Mouse (Mus musculus) A20 (cell line): ENCODE data around the gene Snapc4.

Experiments
- DNase-seq: peaks from one replicate; pipeline ENCODE4 v3.0.0-alpha.2; 2011; ENCODE audit warnings: low read depth, low spot score

Gene Snapc4

DNA sequence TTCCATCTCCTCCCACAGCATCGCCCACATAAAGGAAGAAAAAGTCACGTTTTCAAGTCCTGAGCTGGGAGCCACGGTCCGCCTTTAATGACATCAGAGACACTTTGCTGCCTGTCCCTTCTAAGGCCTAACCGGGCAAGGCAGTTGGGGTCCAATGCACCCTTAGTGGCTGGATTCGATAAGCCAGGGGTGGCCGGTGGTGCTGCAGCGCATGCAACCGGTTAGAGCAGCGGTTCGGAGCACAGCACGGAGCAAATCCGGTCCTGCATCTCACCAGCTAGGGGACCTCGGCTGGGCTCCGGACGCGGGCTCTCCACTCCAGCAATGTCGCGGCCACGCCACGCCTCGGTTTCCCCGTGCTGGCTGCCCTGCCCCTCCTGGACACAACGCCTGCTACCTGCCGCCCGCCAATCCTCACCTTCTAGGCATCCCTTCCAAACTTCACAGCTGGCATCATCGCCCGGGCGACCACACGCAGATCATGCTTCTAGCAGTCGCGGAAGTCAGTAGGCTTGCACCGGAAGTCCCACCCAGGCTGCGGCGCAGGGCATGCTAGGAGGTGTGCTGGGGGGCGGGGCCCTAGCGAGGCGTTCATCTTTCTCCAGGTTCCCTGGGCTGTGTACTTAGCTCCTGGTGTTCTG lies at the start of gene Snapc4:
Gene Snapc4 (minus strand): TSS at position 523 of the 641 bp plus-strand sequence.
- peak; percentile 89 for DNase-seq

DNA sequence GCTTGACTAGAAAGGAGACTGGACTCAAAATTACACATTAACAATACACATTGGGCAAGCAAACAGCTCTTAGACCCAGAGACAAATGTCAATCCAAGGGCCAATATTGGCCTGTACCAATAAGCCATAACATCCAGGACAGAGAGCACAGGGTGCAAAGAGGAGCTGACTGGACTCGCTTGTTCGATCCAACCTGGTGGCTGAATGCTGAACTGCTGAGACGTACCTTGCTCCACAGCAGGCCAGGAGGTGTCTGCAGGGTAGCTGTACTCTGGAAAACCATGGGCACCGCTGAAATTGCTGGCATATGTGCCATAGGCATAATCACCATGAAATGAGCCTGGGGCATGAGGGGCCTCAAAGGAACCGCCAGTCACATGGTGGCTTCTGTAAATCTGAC lies 49.4 kb upstream of the Snapc4 start:
- DNase-seq = no peak

GRCm38 (mm10) chr2:26424541-26424940 lies 44.1 kb upstream of the Snapc4 start:
- DNase-seq = no peak

DNA sequence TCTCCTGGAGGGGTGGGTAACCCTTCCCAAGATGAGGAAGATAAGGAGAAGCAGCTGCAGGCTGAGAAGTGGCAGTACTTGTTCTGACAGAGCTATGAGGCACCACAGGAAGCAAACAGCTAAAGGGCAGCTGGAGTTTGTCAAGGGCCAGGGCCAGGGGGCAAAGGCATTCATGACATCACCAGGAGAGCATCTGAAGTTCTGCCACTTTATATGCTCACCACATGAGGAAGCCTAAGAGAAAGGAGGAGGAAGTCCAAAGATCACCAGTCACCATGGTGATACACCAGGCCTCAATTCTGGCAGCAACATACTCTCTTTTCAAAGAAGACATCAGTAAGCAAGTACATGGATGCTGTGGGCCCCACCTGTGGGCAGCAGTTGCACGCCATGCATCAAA lies 42.6 kb upstream of the Snapc4 start:
- no peak for DNase-seq

DNA sequence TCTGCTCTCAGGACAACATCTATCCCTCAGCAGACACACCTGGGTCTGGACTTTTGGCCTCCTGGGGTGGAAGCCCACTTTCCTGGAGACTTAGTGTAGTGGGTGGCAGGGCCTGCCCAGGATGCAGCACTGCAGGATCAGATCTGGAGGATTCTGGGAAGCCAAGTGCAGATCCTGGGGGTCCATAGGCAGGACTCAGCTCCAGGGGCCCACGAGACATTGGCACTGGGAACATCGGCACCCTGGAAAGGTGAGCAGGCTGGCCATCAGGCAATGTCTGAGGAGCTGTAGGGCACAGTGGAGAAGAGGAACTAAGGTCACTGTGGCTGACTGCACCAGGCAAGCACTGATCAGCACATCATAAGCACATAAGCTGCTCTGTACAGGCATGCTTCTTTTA lies 41.5 kb upstream of the Snapc4 start:
- no peak for DNase-seq

- DNase-seq = no peak
Measured at GRCm38 (mm10) chr2:26418120-26418519, 37.7 kb upstream of the Snapc4 start.

DNA sequence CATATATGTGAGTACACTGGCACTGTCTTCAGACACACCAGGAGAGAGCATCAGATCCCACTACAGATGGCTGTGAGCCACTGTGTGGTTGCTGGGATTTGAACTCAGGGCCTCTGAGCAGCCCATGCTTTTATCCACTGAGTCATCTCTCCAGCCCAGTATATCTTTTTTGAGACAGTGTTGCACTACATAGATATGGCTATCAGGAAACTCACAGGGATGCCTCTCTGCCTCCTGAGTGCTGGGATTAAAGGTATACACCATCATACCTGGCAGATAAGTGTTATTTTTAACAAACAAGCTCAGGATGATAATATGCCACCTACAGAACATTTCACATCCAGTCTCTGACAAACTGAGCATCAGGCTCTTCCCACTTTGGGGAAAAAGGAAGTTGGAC lies 36.6 kb upstream of the Snapc4 start:
- no peak for DNase-seq

DNA sequence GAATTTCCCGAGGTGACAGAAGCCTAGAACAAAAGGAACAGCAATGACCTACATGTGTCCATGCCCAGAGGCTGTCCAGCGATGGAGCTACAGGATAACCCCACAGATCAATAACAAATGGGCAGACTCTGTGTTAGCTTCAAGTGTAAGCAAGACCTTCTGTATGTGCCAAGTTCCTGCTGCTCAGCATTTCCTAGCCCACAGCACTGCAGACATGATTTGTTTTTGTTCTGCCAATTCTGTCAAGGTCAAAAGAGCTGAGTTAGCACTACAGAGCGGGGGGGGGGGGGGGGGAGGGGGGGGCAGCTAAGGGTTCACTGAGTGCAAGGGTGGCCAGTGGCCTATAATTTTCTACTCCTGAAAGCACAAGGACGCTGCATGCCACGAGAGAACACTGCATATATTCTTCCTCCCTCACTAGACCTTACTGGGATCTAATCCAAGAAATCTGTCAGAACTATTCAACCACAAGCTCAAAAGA lies 30.5 kb upstream of the Snapc4 start:
- DNase-seq = no peak

DNA sequence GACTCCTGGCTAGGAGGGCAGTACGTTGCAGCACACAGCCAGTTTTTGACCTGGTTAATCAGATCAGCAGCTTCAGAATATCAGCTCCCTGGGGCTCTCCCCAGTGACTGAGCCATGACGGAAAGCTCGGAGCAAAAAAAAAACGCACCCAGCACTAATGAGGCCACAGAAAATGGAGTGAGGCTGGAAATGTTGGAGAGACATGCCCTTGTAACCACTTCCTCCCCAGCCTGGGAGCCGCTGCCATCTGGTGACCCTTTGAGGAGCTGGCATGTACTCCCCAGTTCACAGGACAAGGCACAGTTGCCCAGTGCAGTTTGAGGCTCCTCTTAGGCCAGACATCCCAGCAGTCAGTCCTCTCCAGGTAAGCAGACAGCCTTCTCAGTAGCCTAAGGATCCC lies 29.6 kb upstream of the Snapc4 start:
- DNase-seq = peak; percentile 25

DNA sequence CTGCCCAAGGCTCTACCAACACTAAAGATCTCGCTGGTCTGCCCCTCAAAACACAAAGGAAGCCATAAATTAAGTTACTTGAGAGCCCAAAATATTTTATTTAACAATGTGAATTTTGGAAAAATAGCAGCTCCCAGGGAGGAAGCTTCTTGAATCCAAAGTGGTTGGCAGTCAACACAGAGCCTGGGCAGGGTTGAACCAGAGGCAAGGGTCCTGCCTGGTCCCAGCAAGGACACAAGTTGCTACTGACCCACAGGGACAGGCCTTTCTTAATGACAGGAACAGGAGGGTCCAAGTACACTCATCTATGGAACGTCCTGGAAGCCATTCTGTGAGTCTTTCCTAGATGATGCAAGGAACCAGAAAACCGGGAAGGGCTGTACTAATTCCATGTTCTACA lies 28.9 kb upstream of the Snapc4 start:
- no peak for DNase-seq

- peak; percentile 93 for DNase-seq
Measured at GRCm38 (mm10) chr2:26408515-26409356, 28.3 kb upstream of the Snapc4 start, which contains the start of gene Inpp5e. Gene Inpp5e, minus strand, starts transcription at chr2:26409203.

DNA sequence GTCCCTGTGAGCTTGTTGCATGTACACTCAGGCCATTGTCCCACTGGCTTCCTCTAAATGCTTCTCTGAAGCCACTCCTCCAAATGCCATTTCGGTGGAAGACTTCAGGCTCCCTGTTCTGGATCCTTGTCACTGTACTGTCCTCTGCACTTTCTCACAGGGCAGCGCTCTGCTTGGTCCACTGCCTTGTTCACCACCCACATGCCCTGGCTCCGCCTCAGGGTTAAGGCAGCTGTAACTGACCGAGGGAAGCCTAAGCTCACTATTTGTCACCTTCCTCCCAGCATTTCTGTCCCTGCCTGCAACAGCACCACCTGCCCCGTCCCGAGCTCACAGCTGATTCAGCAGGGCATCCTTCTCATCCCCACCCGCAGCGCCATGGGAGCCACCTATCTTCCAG lies 22.9 kb upstream of the Snapc4 start:
- DNase-seq = no peak

DNA sequence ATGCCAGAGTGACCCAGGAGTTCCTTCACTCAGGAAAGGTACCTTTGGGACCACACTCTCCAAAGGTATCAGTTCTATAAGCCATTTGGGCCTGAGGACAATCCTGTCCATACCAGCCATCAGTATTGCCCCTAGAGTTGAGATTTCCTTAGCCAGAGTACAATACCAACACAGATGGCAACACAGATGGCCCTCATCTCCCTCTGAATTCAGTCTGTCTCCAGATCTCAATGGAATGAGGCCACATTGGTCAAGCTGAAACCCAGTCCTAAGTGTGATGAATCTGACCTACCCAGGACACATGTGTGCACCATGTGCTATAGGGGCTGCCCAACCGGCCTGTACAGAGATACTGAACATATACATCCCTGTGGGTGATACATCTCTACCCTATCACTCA lies 21.8 kb upstream of the Snapc4 start:
- no peak for DNase-seq

- DNase-seq = no peak
Measured at GRCm38 (mm10) chr2:26401023-26401422, 20.6 kb upstream of the Snapc4 start.

DNA sequence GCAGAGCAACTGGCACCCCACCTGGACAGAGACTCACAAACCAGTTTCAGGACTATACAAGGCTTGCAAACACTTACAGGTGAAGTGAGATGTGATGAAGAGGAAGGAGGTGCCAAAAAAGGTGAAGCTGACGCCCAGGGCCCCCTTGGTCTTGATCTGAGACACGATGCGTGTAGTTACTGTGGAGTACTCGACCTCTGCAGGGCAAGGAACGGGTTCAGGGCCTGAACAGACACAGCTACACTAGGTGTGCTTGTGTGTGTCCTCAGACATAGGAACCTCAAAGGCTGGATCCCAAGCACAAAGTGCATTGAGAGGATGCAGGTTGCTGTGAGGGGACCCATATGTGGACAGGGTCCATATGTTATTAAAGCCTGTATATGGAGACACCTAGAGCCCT lies 19.8 kb upstream of the Snapc4 start:
- no peak for DNase-seq

- no peak for DNase-seq
Measured at GRCm38 (mm10) chr2:26399647-26400046, 19.2 kb upstream of the Snapc4 start.

- no peak for DNase-seq
Measured at GRCm38 (mm10) chr2:26398978-26399377, 18.5 kb upstream of the Snapc4 start.

DNA sequence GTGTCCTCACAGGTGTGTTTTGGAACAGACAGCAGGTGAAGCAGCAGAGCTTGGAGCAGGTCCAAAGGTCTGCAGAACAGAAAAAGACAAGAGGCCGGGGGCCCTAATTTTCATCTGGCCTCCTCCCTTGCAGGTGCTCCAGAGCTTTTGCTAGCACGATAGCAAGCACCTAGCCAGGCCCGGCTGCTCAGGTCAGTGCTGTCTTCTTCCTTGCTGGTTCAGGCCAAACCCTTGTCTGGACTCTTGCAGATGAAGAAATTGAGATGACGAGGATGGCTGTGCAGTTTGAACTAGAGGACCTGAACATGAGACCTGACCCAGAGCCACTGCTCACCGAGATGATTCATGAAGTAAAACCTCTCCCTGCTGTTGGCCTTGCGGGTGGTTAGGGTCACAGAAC lies 11.2 kb upstream of the Snapc4 start:
- no peak for DNase-seq

GRCm38 (mm10) chr2:26390954-26391353 lies 10.5 kb upstream of the Snapc4 start:
- DNase-seq = no peak

DNA sequence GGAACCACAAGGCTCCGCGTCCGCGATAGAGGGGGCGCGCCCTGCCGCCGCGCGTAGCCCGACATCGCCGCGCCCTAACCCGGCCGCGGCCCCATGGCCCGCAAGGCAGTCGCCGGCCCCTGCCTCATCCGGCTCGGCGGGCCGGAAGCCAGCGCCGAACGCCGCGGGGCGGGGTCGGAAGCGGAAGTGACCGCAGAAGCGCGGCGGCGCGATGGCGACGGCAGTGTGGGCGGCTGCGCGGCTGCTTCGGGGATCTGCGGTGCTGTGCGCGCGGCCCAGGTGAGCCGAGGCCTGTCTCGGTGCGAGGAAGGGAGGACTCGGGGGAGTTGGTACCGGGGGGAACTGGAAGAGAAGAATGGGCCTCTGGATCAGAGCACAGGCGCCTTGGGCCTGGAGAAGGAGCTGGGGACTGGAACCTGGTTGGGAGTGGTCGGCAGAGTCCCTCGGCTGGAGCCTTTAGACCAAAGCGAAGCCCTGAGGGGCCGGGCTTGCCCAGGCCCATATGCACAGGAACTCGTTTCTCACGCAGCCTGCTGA lies 8.8 kb upstream of the Snapc4 start, which contains the start of the genes Entr1 and Pmpca:
Gene Entr1 (minus strand): TSS at position 163 of the 537 bp plus-strand sequence.
Gene Pmpca (plus strand): TSS at position 186 of the 537 bp plus-strand sequence.
- DNase-seq = peak; percentile 88

DNA sequence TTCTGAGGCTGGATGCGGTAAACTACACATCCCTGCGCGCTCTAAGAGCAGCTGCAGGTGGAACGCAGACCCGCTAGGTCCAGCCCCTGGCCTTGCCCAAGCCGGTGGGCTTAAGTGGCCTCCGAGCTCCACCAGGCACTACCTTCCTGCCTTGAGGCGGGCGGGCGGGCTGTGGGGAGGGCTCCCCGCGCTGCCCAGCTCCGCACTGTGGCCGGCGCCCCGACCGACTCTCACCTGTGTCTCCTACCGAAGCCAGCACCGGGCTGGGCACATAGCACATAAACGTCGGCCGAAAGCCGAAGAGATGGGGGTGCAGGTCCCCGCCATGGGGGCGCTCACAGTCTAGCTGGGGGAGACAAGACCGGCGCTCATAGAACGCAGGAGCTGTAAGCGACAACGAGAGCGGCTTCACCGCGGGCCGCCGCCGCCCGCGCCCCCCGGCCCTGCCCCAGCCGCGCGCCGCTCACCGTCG lies 8.3 kb upstream of the Snapc4 start:
- DNase-seq = peak; percentile 57

GRCm38 (mm10) chr2:26387713-26388112 lies 7.3 kb upstream of the Snapc4 start:
- no peak for DNase-seq
